Mouse (Mus musculus): Measurements from ENCODE around the gene P4hb. TPM values are rescaled to one million over a fixed set of nuclear protein-coding genes. Genes with fewer than 3 reads are reported as not detected.
"Not testable (repeated sequence)": the region's sequence is repeated elsewhere in the genome, so short reads cannot be mapped to it uniquely, and the experiment has no call there.

The P4hb gene
- polyA plus RNA-seq, 1 experiment, result 338 TPM

DNA sequence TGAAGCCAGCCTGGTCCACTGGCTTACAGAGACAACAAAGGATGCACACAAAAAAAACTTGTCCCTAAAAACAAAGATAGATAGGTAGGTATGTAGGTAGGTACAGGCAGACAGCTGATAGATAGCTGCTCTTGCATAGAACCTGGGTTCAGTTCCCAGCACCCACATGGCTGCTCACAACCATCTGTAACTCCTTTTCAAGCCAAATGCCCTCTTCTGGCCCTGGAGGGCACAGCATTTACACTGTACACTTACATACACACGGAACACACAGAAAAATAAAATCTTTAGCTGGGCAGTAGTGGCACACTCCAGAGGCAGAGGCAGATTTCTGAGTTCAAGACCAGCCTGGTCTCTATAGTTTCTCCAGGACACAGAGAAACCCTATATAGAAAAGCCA lies 10.9 kb upstream of the P4hb start:
- Histone ChIP-seq H3K9ac (ENCODE audit: low read depth, poor library complexity, severe bottlenecking) (no peak overlapping the region), H3K36me3 (ENCODE audit: control insufficient read depth, insufficient read depth, low read length, poor library complexity, severe bottlenecking) (peaks cover 41% of the 10 kb centered on the region), H3K9me3 (replicated peaks; ENCODE audit: control insufficient read depth, insufficient read depth, low read length, poor library complexity, severe bottlenecking) (no peaks in the 10 kb centered on the region), H3K4me3 (ENCODE audit: low read depth, low read length) (no peak overlapping the region), H3K27me3 (ENCODE audit: control insufficient read depth, insufficient read depth, low read length, poor library complexity, severe bottlenecking) (no peaks in the 10 kb centered on the region), H3K4me1 (ENCODE audit: control insufficient read depth, insufficient read depth, low read length) (peaks cover 4% of the 10 kb centered on the region), H3K27ac (ENCODE audit: insufficient read depth, low read length) (no peak overlapping the region)
- TF ChIP-seq POLR2A (IDR thresholded peaks at IDR 0.05; ENCODE audit: insufficient read depth, low read length) (no peak), EP300 (IDR thresholded peaks at IDR 0.05; ENCODE audit: insufficient read depth, low read depth, low read length) (no peak), CTCF (IDR thresholded peaks at IDR 0.05; ENCODE audit: low read depth, low read length) (no peak)

DNA sequence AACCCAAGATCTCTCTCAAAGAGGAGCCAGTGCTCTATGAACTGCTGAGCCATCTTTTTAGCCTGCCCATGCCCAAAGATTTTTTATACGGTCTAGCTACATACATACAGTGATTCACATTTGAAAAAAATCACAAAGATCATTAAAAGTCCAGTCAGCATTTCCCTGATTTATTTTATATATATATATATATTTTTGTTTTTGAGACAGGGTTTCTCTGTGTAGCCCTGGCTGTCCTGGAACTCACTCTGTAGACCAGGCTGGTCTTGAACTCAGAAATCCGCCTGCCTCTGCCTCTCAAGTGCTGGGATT lies 9.9 kb upstream of the P4hb start:
- H3K27me3 ChIP-seq (ENCODE audit: control insufficient read depth, insufficient read depth, low read length, poor library complexity, severe bottlenecking); H3K9ac ChIP-seq (ENCODE audit: low read depth, poor library complexity, severe bottlenecking); H3K4me3 ChIP-seq (ENCODE audit: low read depth, low read length); H3K27ac ChIP-seq (ENCODE audit: insufficient read depth, low read length); H3K4me1 ChIP-seq (ENCODE audit: control insufficient read depth, insufficient read depth, low read length); H3K9me3 ChIP-seq (replicated peaks; ENCODE audit: control insufficient read depth, insufficient read depth, low read length, poor library complexity, severe bottlenecking): not testable (repeated sequence)
- H3K36me3 ChIP-seq (ENCODE audit: control insufficient read depth, insufficient read depth, low read length, poor library complexity, severe bottlenecking), result peaks cover 43% of the 10 kb centered on the region

DNA sequence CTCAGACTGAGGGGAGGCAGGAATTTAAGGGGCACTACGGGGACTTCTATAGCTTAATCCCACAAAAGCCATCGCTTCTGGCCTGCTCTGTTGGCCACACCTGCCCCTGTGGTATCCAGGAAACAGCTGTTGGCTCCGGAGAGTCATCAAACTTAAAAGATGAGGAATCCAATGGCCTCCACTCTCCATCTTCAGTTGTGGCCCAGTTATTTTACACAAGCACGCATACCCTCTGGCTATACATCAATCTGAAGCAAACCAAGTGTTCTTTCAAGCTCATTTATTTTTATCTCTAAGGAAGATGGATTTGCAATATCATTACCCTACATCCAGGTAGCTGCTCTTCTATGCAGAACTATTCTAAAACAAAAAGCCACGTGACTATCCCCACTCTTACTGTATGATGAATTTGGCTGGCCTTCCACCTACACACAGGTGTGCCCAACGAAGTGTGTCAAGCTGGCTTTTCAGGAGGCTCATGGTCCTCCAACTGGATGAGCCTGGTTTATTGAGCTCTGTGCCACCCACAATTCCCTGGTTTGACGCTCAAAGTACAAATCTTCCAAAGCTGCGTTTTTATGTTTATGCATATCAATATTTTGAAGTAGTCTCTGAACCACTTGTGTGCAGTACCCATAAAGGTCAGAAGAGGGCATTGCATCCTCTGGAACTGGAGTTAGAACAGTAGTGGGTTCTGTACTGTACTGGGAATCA lies 9.4 kb upstream of the P4hb start:
- H3K4me1 ChIP-seq (ENCODE audit: control insufficient read depth, insufficient read depth, low read length), result peaks cover 4% of the 10 kb centered on the region
- no peaks in the 10 kb centered on the region for H3K27me3 ChIP-seq (ENCODE audit: control insufficient read depth, insufficient read depth, low read length, poor library complexity, severe bottlenecking)
- no peaks in the 10 kb centered on the region for H3K9me3 ChIP-seq (replicated peaks; ENCODE audit: control insufficient read depth, insufficient read depth, low read length, poor library complexity, severe bottlenecking)
- H3K9ac ChIP-seq (ENCODE audit: low read depth, poor library complexity, severe bottlenecking), result peak overlapping the region; percentile 86
- peaks cover 40% of the 10 kb centered on the region for H3K36me3 ChIP-seq (ENCODE audit: control insufficient read depth, insufficient read depth, low read length, poor library complexity, severe bottlenecking)
- peak overlapping the region; percentile 86 for H3K4me3 ChIP-seq (ENCODE audit: low read depth, low read length)
- TF ChIP-seq POLR2A (IDR thresholded peaks at IDR 0.05; ENCODE audit: insufficient read depth, low read length) (no peak), CTCF (IDR thresholded peaks at IDR 0.05; ENCODE audit: low read depth, low read length) (no peak), EP300 (IDR thresholded peaks at IDR 0.05; ENCODE audit: insufficient read depth, low read depth, low read length) (no peak)
- H3K27ac ChIP-seq (ENCODE audit: insufficient read depth, low read length), result peak overlapping the region; percentile 87

DNA sequence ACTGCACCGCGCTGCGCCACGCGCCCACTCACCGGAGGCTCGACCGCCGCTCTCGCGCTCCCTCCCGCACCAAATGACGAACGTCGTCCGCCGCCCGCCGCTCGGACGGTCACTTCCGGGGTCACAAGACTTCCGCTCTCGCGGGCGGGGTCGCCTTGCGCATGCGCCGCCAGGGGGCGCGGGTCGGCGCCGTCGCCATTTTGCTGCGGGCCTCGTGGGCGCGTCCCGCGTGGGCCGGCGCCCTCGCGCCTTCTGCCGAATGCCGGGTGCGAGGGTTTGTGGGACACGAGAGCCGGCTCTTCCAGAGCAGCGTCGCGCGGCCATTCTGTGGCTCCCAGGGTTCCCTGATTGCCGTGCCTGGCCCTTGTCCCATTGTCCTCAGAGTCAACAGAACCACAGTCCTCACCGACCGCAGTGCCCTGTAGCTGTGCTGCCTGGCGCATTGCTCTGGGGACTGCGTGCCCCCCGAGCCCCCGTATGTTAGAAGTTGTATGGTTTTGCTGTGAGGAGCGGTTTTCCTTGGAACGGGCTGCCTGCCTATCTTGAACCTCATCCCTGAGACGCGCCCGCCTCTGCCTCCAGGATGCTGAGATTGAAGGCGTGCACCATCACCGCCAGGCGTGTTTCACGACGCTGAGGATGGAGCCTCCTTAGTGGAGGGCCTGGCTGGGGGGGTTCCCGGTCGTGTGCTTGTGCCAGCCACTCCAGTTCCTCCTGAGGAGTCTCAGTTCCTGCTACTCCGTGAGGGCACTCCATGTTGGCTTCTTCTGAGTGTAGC lies 8.6 kb upstream of the P4hb start, which contains the start of gene Arhgdia:
Gene Arhgdia (minus strand): TSS at position 135 of the 778 bp plus-strand sequence.
- peak within 1 kb of the TSS; percentile 86 for H3K4me3 ChIP-seq (ENCODE audit: low read depth, low read length)
- peak within 1 kb of the TSS; percentile 86 for H3K9ac ChIP-seq (ENCODE audit: low read depth, poor library complexity, severe bottlenecking)
- peaks cover 4% of the 10 kb centered on the region for H3K4me1 ChIP-seq (ENCODE audit: control insufficient read depth, insufficient read depth, low read length)
- H3K27ac ChIP-seq (ENCODE audit: insufficient read depth, low read length), result peak within 1 kb of the TSS; percentile 87
- no peaks in the 10 kb centered on the region for H3K9me3 ChIP-seq (replicated peaks; ENCODE audit: control insufficient read depth, insufficient read depth, low read length, poor library complexity, severe bottlenecking)
- peaks cover 37% of the 10 kb centered on the region for H3K36me3 ChIP-seq (ENCODE audit: control insufficient read depth, insufficient read depth, low read length, poor library complexity, severe bottlenecking)
- TF ChIP-seq EP300 (IDR thresholded peaks at IDR 0.05; ENCODE audit: insufficient read depth, low read depth, low read length), result 0 out of 2 replicates have a peak, but pooled peaks have one; percentile 56
- TF ChIP-seq CTCF (IDR thresholded peaks at IDR 0.05; ENCODE audit: low read depth, low read length), result no peak
- no peaks in the 10 kb centered on the region for H3K27me3 ChIP-seq (ENCODE audit: control insufficient read depth, insufficient read depth, low read length, poor library complexity, severe bottlenecking)

DNA sequence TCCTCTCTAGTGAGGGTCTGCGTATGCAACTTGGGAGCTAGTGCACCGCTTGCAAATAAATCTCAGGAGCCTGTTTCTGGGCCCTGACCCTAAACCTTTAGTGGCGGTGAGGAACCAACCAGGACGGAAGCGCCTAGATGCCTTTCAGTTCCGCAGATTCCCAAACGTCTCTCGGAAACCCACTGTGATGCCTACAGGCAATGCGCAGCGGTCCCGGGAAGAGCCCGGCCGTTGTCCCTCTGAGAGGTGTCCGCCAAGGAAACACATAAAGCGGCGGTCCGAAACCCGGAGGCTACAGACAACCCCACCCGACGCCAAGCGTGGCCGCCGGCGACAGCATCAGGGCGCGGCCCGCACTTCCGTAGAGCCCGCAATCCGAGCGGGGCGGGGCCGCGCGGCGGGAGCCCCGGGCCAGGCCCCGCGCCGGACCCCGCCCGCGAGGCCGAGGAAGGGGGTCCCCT lies 7.8 kb upstream of the P4hb start:
- H3K9me3 ChIP-seq (replicated peaks; ENCODE audit: control insufficient read depth, insufficient read depth, low read length, poor library complexity, severe bottlenecking), result no peaks in the 10 kb centered on the region
- no peak for TF ChIP-seq CTCF (IDR thresholded peaks at IDR 0.05; ENCODE audit: low read depth, low read length)
- TF ChIP-seq POLR2A (IDR thresholded peaks at IDR 0.05; ENCODE audit: insufficient read depth, low read length), result no peak
- no peak for TF ChIP-seq EP300 (IDR thresholded peaks at IDR 0.05; ENCODE audit: insufficient read depth, low read depth, low read length)
- peak overlapping the region; percentile 86 for H3K9ac ChIP-seq (ENCODE audit: low read depth, poor library complexity, severe bottlenecking)
- peak overlapping the region; percentile 86 for H3K4me3 ChIP-seq (ENCODE audit: low read depth, low read length)
- peaks cover 32% of the 10 kb centered on the region for H3K36me3 ChIP-seq (ENCODE audit: control insufficient read depth, insufficient read depth, low read length, poor library complexity, severe bottlenecking)
- peak overlapping the region; percentile 27 for H3K27ac ChIP-seq (ENCODE audit: insufficient read depth, low read length)
- H3K27me3 ChIP-seq (ENCODE audit: control insufficient read depth, insufficient read depth, low read length, poor library complexity, severe bottlenecking), result no peaks in the 10 kb centered on the region
- peaks cover 4% of the 10 kb centered on the region for H3K4me1 ChIP-seq (ENCODE audit: control insufficient read depth, insufficient read depth, low read length)

DNA sequence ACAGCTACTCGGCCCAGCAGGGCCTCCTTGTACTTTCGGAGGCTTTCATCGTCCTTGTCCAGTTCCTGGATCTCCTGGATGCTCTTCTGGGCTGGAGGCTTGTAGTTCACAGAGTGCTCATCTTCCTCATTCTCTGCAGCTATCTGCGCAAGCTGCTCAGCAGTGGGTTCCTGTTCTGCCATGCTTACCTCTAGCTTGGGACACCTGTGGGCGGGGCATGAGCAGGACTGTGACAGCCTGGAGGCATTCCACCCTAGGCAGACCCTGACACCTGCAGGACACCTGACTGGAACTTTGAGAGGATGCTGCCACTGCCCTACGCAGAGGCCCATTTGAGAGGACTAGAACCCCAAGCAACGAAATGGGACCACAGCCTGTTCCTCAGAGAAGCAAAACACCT lies 7.1 kb upstream of the P4hb start:
- no peaks in the 10 kb centered on the region for H3K27me3 ChIP-seq (ENCODE audit: control insufficient read depth, insufficient read depth, low read length, poor library complexity, severe bottlenecking)
- TF ChIP-seq CTCF (IDR thresholded peaks at IDR 0.05; ENCODE audit: low read depth, low read length) (no peak), EP300 (IDR thresholded peaks at IDR 0.05; ENCODE audit: insufficient read depth, low read depth, low read length) (no peak), POLR2A (IDR thresholded peaks at IDR 0.05; ENCODE audit: insufficient read depth, low read length) (no peak)
- H3K9me3 ChIP-seq (replicated peaks; ENCODE audit: control insufficient read depth, insufficient read depth, low read length, poor library complexity, severe bottlenecking), result no peaks in the 10 kb centered on the region
- H3K36me3 ChIP-seq (ENCODE audit: control insufficient read depth, insufficient read depth, low read length, poor library complexity, severe bottlenecking), result peaks cover 25% of the 10 kb centered on the region
- peaks cover 4% of the 10 kb centered on the region for H3K4me1 ChIP-seq (ENCODE audit: control insufficient read depth, insufficient read depth, low read length)
- peak overlapping the region; percentile 86 for H3K4me3 ChIP-seq (ENCODE audit: low read depth, low read length)
- 0 out of 2 replicates have a peak overlapping the region, but pooled peaks have one; percentile 27 for H3K27ac ChIP-seq (ENCODE audit: insufficient read depth, low read length)
- peak overlapping the region; percentile 86 for H3K9ac ChIP-seq (ENCODE audit: low read depth, poor library complexity, severe bottlenecking)
